Mouse (Mus musculus): ENCODE measurements around the gene Tesmin.

- TF ChIP-seq CTCF (IDR thresholded peaks at IDR 0.05; ENCODE audit: borderline replicate concordance, control insufficient read depth, extremely low read depth, insufficient read depth, low read length, poor library complexity) (no peak), POLR2A (IDR thresholded peaks at IDR 0.05; ENCODE audit: control insufficient read depth, extremely low read depth, insufficient read depth, low read length, poor library complexity) (no peak)
These were observed 45.5 kb downstream of the Tesmin start for GRCm38 (mm10) chr19:3434124-3434523.
